In genomic region chr5:125452573-125452972, GRCm38 (mm10) we compare ENCODE assay signal across 20 mouse cellular contexts. TPM values are rescaled to one million over a fixed set of nuclear protein-coding genes. Genes with fewer than 3 reads are reported as not detected.
DNase-seq lines count a peak whose midpoint lies in the region; ATAC-seq and TF ChIP-seq lines count a peak whose summit lies in the region.
"Had no signal": no experiment of that assay in that cellular context is flagged by ENCODE, and none has a peak within 500 bp of the region (broad histone marks: within the 10 kb centered on the region; RNA-seq: fewer than 3 reads in every experiment).

No protein-coding gene starts in this region.

- TF ChIP-seq EP300 in heart, adult 2 months (IDR thresholded peaks at IDR 0.05; ENCODE audit: insufficient read depth, low read depth, low read length): no peak

- peak; percentile 33 to 59 for DNase-seq in heart, adult 2 months
- no peak for DNase-seq in heart, postnatal 25 days (ENCODE audit: low spot score)
- peak; percentile 78 to 94 for DNase-seq in adrenal gland, adult (ENCODE audit: inconsistent age in 2 of 2, low spot score in 1 of 2)
- DNase-seq in liver: peak; percentile 45
- no peak for DNase-seq in kidney, postnatal 10 days
- no peak for DNase-seq in left cerebral cortex, adult 11 months (ENCODE audit: low spot score)
- DNase-seq in natural killer cell, adult 2 months (ENCODE audit: low spot score in 2 of 2): no peak
- DNase-seq: cerebellum, postnatal 25 days; forebrain, postnatal 0 days; gastrocnemius, adult 2 months; heart, postnatal 10 days; kidney, adult 2 months; lung, postnatal 36 days; right cerebral cortex, postnatal 4 days had no signal

- peak; percentile 47; the same call in 1 of the 2 replicates for ATAC-seq in megakaryocyte progenitor cell, adult 5-6 weeks (replicated peaks; ENCODE audit: poor library complexity)
- ATAC-seq: forebrain, postnatal 0 days had no signal

- H3K27me3 ChIP-seq in heart, adult 2 months (ENCODE audit: control insufficient read depth, insufficient read depth, low read length): no peaks in the 10 kb centered on the region
- H3K27me3 ChIP-seq: hindbrain, embryonic 15.5 days; limb, embryonic 13.5 days had no signal

- no peak overlapping the region for H3K27ac ChIP-seq in heart, adult 2 months
- H3K27ac ChIP-seq: embryonic facial prominence, embryonic 10.5 days; gastrocnemius, adult 2 months; hindbrain, embryonic 15.5 days; left cerebral cortex, adult 2 months; limb, embryonic 13.5 days had no signal

- no peak overlapping the region for H3K9ac ChIP-seq in heart, adult 2 months (ENCODE audit: low read depth, low read length)
- H3K9ac ChIP-seq: forebrain, postnatal 0 days; hindbrain, embryonic 15.5 days; limb, embryonic 13.5 days had no signal

- intact Hi-C loops in heart, adult 2 months (cut with DNase I): no loop called here
- intact Hi-C loops in heart, postnatal 25 days (cut with DNase I): no loop called here

- no peaks in the 10 kb centered on the region for H3K36me3 ChIP-seq in heart, adult 2 months (ENCODE audit: control insufficient read depth, insufficient read depth, low read length)

- TF ChIP-seq POLR2A in heart, adult 2 months (IDR thresholded peaks at IDR 0.05; ENCODE audit: insufficient read depth, low read depth, low read length): no peak

- H3K79me2 ChIP-seq in heart, adult 2 months (replicated peaks; ENCODE audit: control insufficient read depth, insufficient read depth, low read length): no peaks in the 10 kb centered on the region

- H3K4me3 ChIP-seq in heart, adult 2 months: no peak overlapping the region
- H3K4me3 ChIP-seq: embryonic facial prominence, embryonic 10.5 days; erythroblast, embryonic 14.5 days; gastrocnemius, adult 2 months; hindbrain, embryonic 15.5 days; left cerebral cortex, adult 2 months; limb, embryonic 13.5 days had no signal

- WGBS in heart, adult 2 months: 78% methylated on average over 9 of the region's 9 CpGs

- no peaks in the 10 kb centered on the region for H3K4me1 ChIP-seq in heart, adult 2 months (ENCODE audit: control insufficient read depth, insufficient read depth, low read length)
- H3K4me1 ChIP-seq: embryonic facial prominence, embryonic 10.5 days; hindbrain, embryonic 15.5 days; limb, embryonic 13.5 days had no signal

- TF ChIP-seq CTCF in heart, adult 2 months (IDR thresholded peaks at IDR 0.05): no peak

RNA-seq across cellular contexts. Expression of gene Bri3bp, which starts 11.2 kb away (rescaled TPM):
- 10 to 100 TPM; 52.2 to 52.4 TPM for total RNA-seq in heart, adult 2 months (2021)
- polyA plus RNA-seq in heart, adult 2 months (2012; rRNA removed): 31.4 and 31.5 TPM in 2 replicates
- 10 to 100 TPM; 49.0 to 57.6 TPM for total RNA-seq in heart, postnatal 25 days (2021)
- 53.2 and 60.7 TPM in 2 replicates for total RNA-seq in megakaryocyte progenitor cell, adult 5-6 weeks (2015)
- total RNA-seq in megakaryocyte progenitor cell, adult 5-6 weeks (2017): 27.7 and 31.0 TPM in 2 replicates

RNA-seq across cellular contexts. Expression of gene Dhx37, which starts 18.7 kb away (rescaled TPM):
- total RNA-seq in heart, adult 2 months (2021): 10 to 100 TPM; 11.1 to 12.4 TPM
- 14.8 and 15.7 TPM in 2 replicates for polyA plus RNA-seq in heart, adult 2 months (2012; rRNA removed)
- total RNA-seq in heart, postnatal 25 days (2021): 10 to 100 TPM; 10.2 to 10.6 TPM
- 18.9 and 20.0 TPM in 2 replicates for total RNA-seq in megakaryocyte progenitor cell, adult 5-6 weeks (2015)
- total RNA-seq in megakaryocyte progenitor cell, adult 5-6 weeks (2017): 47.9 and 56.5 TPM in 2 replicates

RNA-seq across cellular contexts. Expression of gene Aacs, which starts 23.0 kb away (rescaled TPM):
- total RNA-seq in heart, adult 2 months (2021): 1 to 10 TPM; 3.3 to 3.9 TPM
- 9.8 and 17.7 TPM in 2 replicates for polyA plus RNA-seq in heart, adult 2 months (2012; rRNA removed)
- 1 to 10 TPM; 3.0 to 4.1 TPM for total RNA-seq in heart, postnatal 25 days (2021)
- 3.8 and 6.0 TPM in 2 replicates for total RNA-seq in megakaryocyte progenitor cell, adult 5-6 weeks (2015)
- total RNA-seq in megakaryocyte progenitor cell, adult 5-6 weeks (2017): 10.4 and 12.7 TPM in 2 replicates

Comparison
In these comparisons a context has a peak if more than half of its experiments do, and no peak if none do; other contexts are left out.
1. DNase-seq: peak in heart, adult 2 months (2 of 2), adrenal gland, adult (2 of 2) and liver (single experiment); none in heart, postnatal 25 days (single experiment), kidney, postnatal 10 days (single experiment), left cerebral cortex, adult 11 months (single experiment) and natural killer cell, adult 2 months (0 of 2).